Mouse (Mus musculus): Measurements from ENCODE around the gene Tfeb. TPM values are rescaled to one million over a fixed set of nuclear protein-coding genes. Genes with fewer than 3 reads are reported as not detected.

Tfeb gene
- polyA plus RNA-seq, 1 experiment from 2014 or later: 13.6 TPM

DNA sequence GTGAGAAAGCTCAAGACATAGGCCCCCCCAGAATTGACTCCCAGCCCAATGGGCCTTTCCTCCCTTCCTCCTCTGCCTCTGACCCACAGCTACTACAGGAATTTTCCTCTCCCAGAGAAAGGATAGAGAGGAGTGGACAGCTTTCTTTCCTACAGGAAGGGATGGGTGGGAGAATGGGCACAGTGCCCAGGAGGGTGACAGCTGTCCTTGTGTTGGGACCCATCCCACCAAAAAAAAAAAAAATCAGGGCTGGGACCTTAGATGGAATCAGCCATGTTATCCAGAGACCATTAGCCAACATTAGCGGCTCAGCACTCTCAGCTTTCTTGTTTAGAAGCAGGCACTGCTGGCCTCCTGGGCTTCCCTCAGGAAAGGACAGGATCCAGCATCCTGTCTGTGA is 30.6 kb upstream of the Tfeb start:
- Histone ChIP-seq H3K4me1 (replicated peaks; ENCODE audit: control insufficient read depth, insufficient read depth, low read length) (peaks cover 4% of the 10 kb centered on the region; the same call in 1 of the 2 replicates), H3K9ac (ENCODE audit: low read length) (no peak overlapping the region), H3K9me3 (ENCODE audit: control insufficient read depth, low read length) (no peaks in the 10 kb centered on the region), H3K4me2 (ENCODE audit: low read length) (no peak overlapping the region), H3K36me3 (ENCODE audit: control insufficient read depth, insufficient read depth, low read length) (peaks cover 17% of the 10 kb centered on the region), H3K27ac (ENCODE audit: low read depth) (no peak overlapping the region), H3K27me3 (replicated peaks; ENCODE audit: control insufficient read depth, insufficient read depth, low read length) (no peaks in the 10 kb centered on the region), H3K4me3 (ENCODE audit: low read depth, low read length) (no peak overlapping the region)
- WGBS: 53% methylated on average over 1 of the region's 1 CpGs
- ATAC-seq (replicated peaks; ENCODE audit: low FRiP score, low TSS enrichment, low read depth) (no peak), DNase-seq (ENCODE audit: low spot score) (no peak)

DNA sequence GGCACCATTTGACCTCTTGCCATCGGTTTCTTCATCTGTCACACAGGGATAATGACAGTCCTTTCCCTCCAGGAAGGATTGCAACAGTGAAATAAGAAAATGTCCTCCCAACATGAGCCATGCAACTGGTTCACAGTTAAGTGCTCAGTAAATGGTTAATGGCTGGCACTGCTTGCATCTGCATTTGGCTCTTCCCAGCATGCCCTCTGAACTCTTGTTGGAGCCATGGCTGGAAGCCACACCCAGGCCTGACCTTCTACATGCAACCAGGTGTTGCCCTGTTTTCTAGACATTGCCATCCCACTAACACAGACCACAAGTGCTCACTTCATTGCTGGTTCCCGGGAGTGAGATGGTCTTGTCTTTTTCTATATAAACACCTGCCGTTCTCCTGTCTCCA is 28.9 kb upstream of the Tfeb start:
- ATAC-seq (replicated peaks; ENCODE audit: low FRiP score, low TSS enrichment, low read depth) (no peak), DNase-seq (ENCODE audit: low spot score) (no peak)
- Histone ChIP-seq H3K27ac (ENCODE audit: low read depth) (no peak overlapping the region), H3K4me2 (ENCODE audit: low read length) (no peak overlapping the region), H3K4me3 (ENCODE audit: low read depth, low read length) (no peak overlapping the region), H3K27me3 (replicated peaks; ENCODE audit: control insufficient read depth, insufficient read depth, low read length) (no peaks in the 10 kb centered on the region), H3K4me1 (replicated peaks; ENCODE audit: control insufficient read depth, insufficient read depth, low read length) (peaks cover 3% of the 10 kb centered on the region; the same call in 1 of the 2 replicates), H3K36me3 (ENCODE audit: control insufficient read depth, insufficient read depth, low read length) (peaks cover 6% of the 10 kb centered on the region; the same call in 1 of the 2 replicates), H3K9ac (ENCODE audit: low read length) (no peak overlapping the region), H3K9me3 (ENCODE audit: control insufficient read depth, low read length) (no peaks in the 10 kb centered on the region)
- WGBS: 81% methylated on average over 3 of the region's 3 CpGs

DNA sequence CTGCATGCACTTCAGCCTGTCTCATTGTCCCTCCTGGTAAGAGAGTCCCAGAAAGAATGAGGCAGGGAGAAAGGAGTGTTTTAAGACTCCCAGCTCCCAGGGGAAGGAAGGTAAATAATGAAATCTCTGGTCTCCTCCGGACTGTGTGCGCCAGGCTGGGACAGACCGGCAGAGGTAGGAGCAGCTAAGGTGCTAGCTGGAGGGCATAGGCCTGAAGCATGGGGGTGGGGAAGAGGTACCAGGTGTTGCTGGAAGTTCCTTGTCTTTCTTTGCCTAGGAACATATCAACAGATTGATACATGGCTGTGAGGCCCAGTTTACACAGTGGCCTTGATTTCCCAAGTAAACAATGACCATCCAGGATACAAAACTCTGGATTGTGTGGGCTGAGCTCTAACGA is 27.9 kb upstream of the Tfeb start:
- H3K4me3 ChIP-seq (ENCODE audit: low read depth, low read length): no peak overlapping the region
- no peak overlapping the region; the same call in 1 of the 2 replicates for H3K27ac ChIP-seq (ENCODE audit: low read depth)
- H3K9ac ChIP-seq (ENCODE audit: low read length): no peak overlapping the region
- WGBS: 57% methylated on average over 4 of the region's 4 CpGs
- H3K36me3 ChIP-seq (ENCODE audit: control insufficient read depth, insufficient read depth, low read length): no peaks in the 10 kb centered on the region; the same call in 1 of the 2 replicates
- ATAC-seq (replicated peaks; ENCODE audit: low FRiP score, low TSS enrichment, low read depth): no peak
- no peaks in the 10 kb centered on the region for H3K27me3 ChIP-seq (replicated peaks; ENCODE audit: control insufficient read depth, insufficient read depth, low read length)
- H3K4me1 ChIP-seq (replicated peaks; ENCODE audit: control insufficient read depth, insufficient read depth, low read length): no peaks in the 10 kb centered on the region
- no peak for DNase-seq (ENCODE audit: low spot score)
- H3K9me3 ChIP-seq (ENCODE audit: control insufficient read depth, low read length): no peaks in the 10 kb centered on the region
- H3K4me2 ChIP-seq (ENCODE audit: low read length): no peak overlapping the region

DNA sequence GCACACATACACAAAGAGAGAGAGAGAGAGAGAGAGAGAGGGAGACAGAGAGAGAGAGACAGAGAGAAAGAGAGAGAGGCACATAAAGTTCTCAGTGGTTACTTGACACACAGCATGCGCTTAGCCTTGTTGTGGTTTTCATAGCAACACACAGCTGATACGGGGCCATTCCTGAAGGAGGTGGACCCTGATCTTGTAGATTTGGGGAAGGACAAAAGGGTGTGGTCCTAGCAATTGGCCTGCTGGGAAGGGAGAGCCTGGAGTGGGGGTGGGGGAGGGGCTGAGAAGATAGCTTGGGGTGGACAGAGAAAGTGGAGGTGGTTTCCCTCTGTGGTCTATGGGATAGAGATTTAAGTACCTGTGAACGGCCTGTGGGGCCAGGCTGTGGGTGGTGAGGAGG is 26.8 kb upstream of the Tfeb start:
- ATAC-seq (replicated peaks; ENCODE audit: low FRiP score, low TSS enrichment, low read depth) (no peak), DNase-seq (ENCODE audit: low spot score) (no peak)
- Histone ChIP-seq H3K27ac (ENCODE audit: low read depth) (no peak overlapping the region), H3K27me3 (replicated peaks; ENCODE audit: control insufficient read depth, insufficient read depth, low read length) (no peaks in the 10 kb centered on the region), H3K36me3 (ENCODE audit: control insufficient read depth, insufficient read depth, low read length) (no peaks in the 10 kb centered on the region), H3K4me3 (ENCODE audit: low read depth, low read length) (no peak overlapping the region), H3K4me1 (replicated peaks; ENCODE audit: control insufficient read depth, insufficient read depth, low read length) (no peaks in the 10 kb centered on the region), H3K9me3 (ENCODE audit: control insufficient read depth, low read length) (no peaks in the 10 kb centered on the region), H3K4me2 (ENCODE audit: low read length) (no peak overlapping the region), H3K9ac (ENCODE audit: low read length) (no peak overlapping the region)
- 66% methylated on average over 3 of the region's 3 CpGs for WGBS

DNA sequence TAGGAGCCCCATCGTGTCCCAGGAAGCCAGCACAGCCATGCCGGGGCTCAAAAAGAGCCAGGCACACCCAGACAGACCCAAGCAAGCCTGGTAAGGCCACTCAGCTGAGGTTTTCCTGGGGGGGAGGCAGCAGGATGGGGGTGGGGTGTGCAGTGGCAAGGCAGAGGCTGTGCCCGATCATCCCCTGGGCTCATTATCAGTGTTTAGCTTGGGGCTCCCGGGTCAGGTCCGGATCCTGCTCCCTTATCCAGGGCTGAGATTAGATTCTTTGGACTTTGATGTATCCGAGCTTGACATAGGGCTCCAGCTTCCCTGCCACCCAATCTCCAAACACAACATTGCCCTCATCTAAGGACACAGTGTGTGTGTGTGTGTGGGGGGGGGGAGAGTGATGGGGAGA is 24.9 kb upstream of the Tfeb start:
- Histone ChIP-seq H3K27me3 (replicated peaks; ENCODE audit: control insufficient read depth, insufficient read depth, low read length) (no peaks in the 10 kb centered on the region), H3K9me3 (ENCODE audit: control insufficient read depth, low read length) (no peaks in the 10 kb centered on the region), H3K4me1 (replicated peaks; ENCODE audit: control insufficient read depth, insufficient read depth, low read length) (no peaks in the 10 kb centered on the region), H3K9ac (ENCODE audit: low read length) (no peak overlapping the region), H3K4me2 (ENCODE audit: low read length) (no peak overlapping the region), H3K27ac (ENCODE audit: low read depth) (no peak overlapping the region), H3K36me3 (ENCODE audit: control insufficient read depth, insufficient read depth, low read length) (no peaks in the 10 kb centered on the region), H3K4me3 (ENCODE audit: low read depth, low read length) (no peak overlapping the region)
- no peak for DNase-seq (ENCODE audit: low spot score)
- 52% methylated on average over 6 of the region's 6 CpGs for WGBS
- no peak for ATAC-seq (replicated peaks; ENCODE audit: low FRiP score, low TSS enrichment, low read depth)

DNA sequence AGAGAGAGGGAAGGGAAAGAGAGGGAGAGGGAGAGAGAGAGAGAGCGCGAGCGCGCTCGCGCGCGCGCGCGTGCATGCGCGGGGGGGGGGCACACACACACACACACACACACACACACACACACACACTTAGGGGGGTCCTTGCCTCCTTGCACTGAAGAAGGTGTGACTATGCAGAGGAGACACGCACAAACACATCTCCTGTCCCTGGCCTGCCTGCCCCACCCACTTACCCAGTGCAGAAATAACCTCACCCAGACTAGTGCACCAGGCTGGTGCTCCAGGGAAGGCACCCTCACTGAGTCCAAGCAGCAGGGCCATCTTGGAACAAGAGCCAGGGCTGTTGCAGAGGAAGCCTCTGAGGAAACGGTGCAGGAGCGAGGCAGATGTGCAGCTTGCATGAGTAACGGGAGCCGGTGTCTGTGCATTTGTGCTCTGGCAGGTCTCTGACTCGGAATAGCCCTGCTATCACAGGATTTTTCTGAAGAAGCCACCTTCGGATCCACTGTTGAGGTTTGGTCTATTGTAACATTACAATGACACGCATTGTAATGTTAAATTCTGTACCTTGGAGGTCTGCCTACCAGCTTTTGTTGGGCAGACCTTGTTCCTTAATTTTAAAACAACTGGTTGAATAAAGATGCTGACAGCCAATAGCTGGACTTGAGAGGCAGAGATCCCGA is 23.8 kb upstream of the Tfeb start:
- no peak for DNase-seq (ENCODE audit: low spot score)
- H3K4me3 ChIP-seq (ENCODE audit: low read depth, low read length): no peak overlapping the region
- WGBS: 55% methylated on average over 21 of the region's 22 CpGs
- H3K27ac ChIP-seq (ENCODE audit: low read depth): no peak overlapping the region
- no peak overlapping the region for H3K4me2 ChIP-seq (ENCODE audit: low read length)
- ATAC-seq (replicated peaks; ENCODE audit: low FRiP score, low TSS enrichment, low read depth): no peak
- no peak overlapping the region for H3K9ac ChIP-seq (ENCODE audit: low read length)
- no peaks in the 10 kb centered on the region for H3K4me1 ChIP-seq (replicated peaks; ENCODE audit: control insufficient read depth, insufficient read depth, low read length)
- H3K36me3 ChIP-seq (ENCODE audit: control insufficient read depth, insufficient read depth, low read length): no peaks in the 10 kb centered on the region
- H3K9me3 ChIP-seq (ENCODE audit: control insufficient read depth, low read length): no peaks in the 10 kb centered on the region
- H3K27me3 ChIP-seq (replicated peaks; ENCODE audit: control insufficient read depth, insufficient read depth, low read length): no peaks in the 10 kb centered on the region

DNA sequence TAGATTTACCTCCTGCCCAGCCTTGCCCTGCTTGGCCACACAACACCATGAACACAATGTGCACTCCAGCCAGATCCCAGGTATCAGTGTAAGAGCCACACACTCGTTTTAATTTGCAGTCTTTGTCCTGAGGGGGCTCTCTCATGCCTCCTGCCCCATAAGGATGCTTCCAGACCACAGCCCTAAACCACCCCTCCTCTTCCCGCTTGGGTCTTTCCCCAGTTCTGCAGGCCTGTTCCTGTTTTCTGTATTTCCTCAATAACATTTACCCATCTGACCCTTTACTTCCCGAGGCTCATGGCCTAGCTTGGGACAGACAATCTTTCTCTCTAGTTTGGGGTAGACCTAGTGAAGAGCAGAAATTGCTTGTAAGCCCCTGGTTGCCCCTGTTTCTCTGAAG is 21.8 kb upstream of the Tfeb start:
- Histone ChIP-seq H3K4me2 (ENCODE audit: low read length) (no peak overlapping the region), H3K4me1 (replicated peaks; ENCODE audit: control insufficient read depth, insufficient read depth, low read length) (no peaks in the 10 kb centered on the region), H3K4me3 (ENCODE audit: low read depth, low read length) (no peak overlapping the region), H3K9me3 (ENCODE audit: control insufficient read depth, low read length) (no peaks in the 10 kb centered on the region), H3K9ac (ENCODE audit: low read length) (no peak overlapping the region), H3K27me3 (replicated peaks; ENCODE audit: control insufficient read depth, insufficient read depth, low read length) (no peaks in the 10 kb centered on the region), H3K27ac (ENCODE audit: low read depth) (no peak overlapping the region), H3K36me3 (ENCODE audit: control insufficient read depth, insufficient read depth, low read length) (no peaks in the 10 kb centered on the region)
- DNase-seq (ENCODE audit: low spot score) (no peak), ATAC-seq (replicated peaks; ENCODE audit: low FRiP score, low TSS enrichment, low read depth) (no peak)
- 63% methylated on average over 3 of the region's 3 CpGs for WGBS

DNA sequence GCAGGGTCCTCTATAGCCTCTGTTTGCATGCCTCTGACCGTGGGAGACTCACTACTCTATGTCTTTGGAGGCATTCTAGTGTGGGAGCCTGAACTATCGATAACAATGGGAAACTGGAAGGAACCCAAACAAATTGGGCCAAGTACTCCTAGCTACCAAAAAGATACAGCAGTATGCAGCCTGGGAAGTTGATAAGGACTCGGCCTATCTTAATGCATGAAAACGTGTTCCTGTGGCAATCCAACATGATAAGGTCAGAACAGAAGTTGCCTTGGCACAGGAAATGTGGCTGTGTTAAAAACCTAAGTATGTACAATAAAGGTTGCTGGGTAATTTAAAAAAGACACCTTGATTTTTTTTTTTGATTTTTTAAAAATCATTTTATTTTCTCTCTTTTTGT is 15.6 kb upstream of the Tfeb start:
- Histone ChIP-seq H3K4me2 (ENCODE audit: low read length) (no peak overlapping the region), H3K27ac (ENCODE audit: low read depth) (no peak overlapping the region), H3K9me3 (ENCODE audit: control insufficient read depth, low read length) (no peaks in the 10 kb centered on the region), H3K27me3 (replicated peaks; ENCODE audit: control insufficient read depth, insufficient read depth, low read length) (no peaks in the 10 kb centered on the region), H3K4me1 (replicated peaks; ENCODE audit: control insufficient read depth, insufficient read depth, low read length) (no peaks in the 10 kb centered on the region), H3K36me3 (ENCODE audit: control insufficient read depth, insufficient read depth, low read length) (no peaks in the 10 kb centered on the region), H3K9ac (ENCODE audit: low read length) (no peak overlapping the region), H3K4me3 (ENCODE audit: low read depth, low read length) (no peak overlapping the region)
- DNase-seq (ENCODE audit: low spot score) (no peak), ATAC-seq (replicated peaks; ENCODE audit: low FRiP score, low TSS enrichment, low read depth) (no peak)
- whole genome bisulfite sequencing: 79% methylated on average over 4 of the region's 4 CpGs

DNA sequence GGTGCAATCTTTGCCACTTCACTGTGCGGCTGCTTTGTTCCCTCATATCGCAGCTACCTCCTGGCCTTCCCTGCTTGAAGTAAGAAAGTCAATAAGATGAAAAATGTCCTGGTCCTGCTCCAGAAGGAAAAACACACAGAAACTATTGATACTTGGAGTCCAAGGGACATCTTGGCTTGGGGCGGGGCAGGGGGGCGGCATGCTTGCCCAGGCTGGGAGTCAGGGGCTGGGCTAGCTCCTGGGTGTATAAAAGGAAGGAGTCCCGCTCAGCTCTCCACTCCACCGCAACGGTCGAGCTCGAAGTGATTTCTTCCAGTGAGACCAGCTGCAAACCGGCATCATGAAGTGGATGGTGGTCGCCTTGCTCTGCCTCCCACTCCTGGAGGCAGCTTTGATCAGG is 10.3 kb upstream of the Tfeb start, which contains the start of gene Pgc:
Gene Pgc (plus strand): TSS at position 277 of the 400 bp plus-strand sequence.
- no peak within 1 kb of the TSS for H3K27ac ChIP-seq (ENCODE audit: low read depth)
- no peaks in the 10 kb centered on the region for H3K4me1 ChIP-seq (replicated peaks; ENCODE audit: control insufficient read depth, insufficient read depth, low read length)
- no peak within 1 kb of the TSS for H3K4me2 ChIP-seq (ENCODE audit: low read length)
- DNase-seq (ENCODE audit: low spot score) (no peak), ATAC-seq (replicated peaks; ENCODE audit: low FRiP score, low TSS enrichment, low read depth) (no peak)
- H3K27me3 ChIP-seq (replicated peaks; ENCODE audit: control insufficient read depth, insufficient read depth, low read length): no peaks in the 10 kb centered on the region
- H3K9ac ChIP-seq (ENCODE audit: low read length): no peak within 1 kb of the TSS
- H3K9me3 ChIP-seq (ENCODE audit: control insufficient read depth, low read length): no peaks in the 10 kb centered on the region
- H3K36me3 ChIP-seq (ENCODE audit: control insufficient read depth, insufficient read depth, low read length): no peaks in the 10 kb centered on the region
- WGBS: 69% methylated on average over 11 of the region's 11 CpGs
- no peak within 1 kb of the TSS for H3K4me3 ChIP-seq (ENCODE audit: low read depth, low read length)

Measured in intestine, embryonic 14.5 days (tissue).